In genomic region chr3:51727968-51728367, GRCm38 (mm10) we compare ENCODE assay signal across 8 mouse cellular contexts.
DNase-seq lines count a peak whose midpoint lies in the region; ATAC-seq and TF ChIP-seq lines count a peak whose summit lies in the region.

No protein-coding gene starts in this region.

- TF ChIP-seq POLR2A in MEL (IDR thresholded peaks at IDR 0.05; ENCODE audit: control insufficient read depth in 1 of 2, insufficient read depth in 1 of 2, low read depth in 1 of 2, low read length in 2 of 2, poor library complexity in 1 of 2) = no peak
- TF ChIP-seq POLR2A in liver, adult 2 months (IDR thresholded peaks at IDR 0.05; ENCODE audit: extremely low read depth, insufficient read depth, low read length) = no peak

- WGBS in intestine, embryonic 14.5 days = 22% methylated on average over 8 of the region's 8 CpGs
- WGBS in intestine, postnatal 0 days = 14% methylated on average over 8 of the region's 8 CpGs
- WGBS in liver, adult 2 months = 59% methylated on average over 8 of the region's 8 CpGs

- ATAC-seq in intestine, embryonic 14.5 days (replicated peaks; ENCODE audit: low FRiP score, low TSS enrichment, low read depth) = 0 out of 2 replicates have a peak, but pooled peaks have one; percentile 18
- ATAC-seq in intestine, postnatal 0 days = no peak
- peak; percentile 71 for ATAC-seq in erythroid progenitor cell, adult 5-6 weeks (replicated peaks; ENCODE audit: low FRiP score, poor library complexity, severe bottlenecking)
- no peak for ATAC-seq in CD4-positive, CD25-positive, alpha-beta regulatory T cell, adult 4 months
- ATAC-seq in monocyte, adult 5-6 weeks (replicated peaks; ENCODE audit: insufficient number of reproducible peaks, low FRiP score, low TSS enrichment, poor library complexity, severe bottlenecking) = no peak

- no peak overlapping the region for H3K4me2 ChIP-seq in intestine, embryonic 14.5 days (ENCODE audit: low read length)
- no peak overlapping the region for H3K4me2 ChIP-seq in intestine, postnatal 0 days (replicated peaks; ENCODE audit: low read depth)

- TF ChIP-seq CTCF in intestine, postnatal 0 days (IDR thresholded peaks at IDR 0.05; ENCODE audit: low read depth) = no peak
- no peak for TF ChIP-seq CTCF in MEL (IDR thresholded peaks at IDR 0.05 in 2 of 3, conservative IDR thresholded peaks at IDR 0.05 in 1 of 3; ENCODE audit: control insufficient read depth in 1 of 3, insufficient read depth in 1 of 3, low read depth in 2 of 3, low read length in 3 of 3, poor library complexity in 1 of 3, severe bottlenecking in 1 of 3)
- TF ChIP-seq CTCF in liver, adult 2 months (IDR thresholded peaks at IDR 0.05; ENCODE audit: low read depth, low read length) = no peak

- DNase-seq in intestine, embryonic 14.5 days (ENCODE audit: low spot score) = no peak
- DNase-seq in MEL (ENCODE audit: low read depth, low spot score) = peak; percentile 44
- no peak for DNase-seq in liver, adult 2 months (ENCODE audit: extremely low read depth, low read depth, low spot score)
- no peak for DNase-seq in retina, embryonic 14.5 days (ENCODE audit: low spot score)

- H3K27me3 ChIP-seq in intestine, embryonic 14.5 days (replicated peaks; ENCODE audit: control insufficient read depth, insufficient read depth, low read length) = no peaks in the 10 kb centered on the region
- no peaks in the 10 kb centered on the region for H3K27me3 ChIP-seq in intestine, postnatal 0 days (replicated peaks; ENCODE audit: control insufficient read depth, insufficient read depth, low read length)
- H3K27me3 ChIP-seq in MEL (ENCODE audit: control insufficient read depth in 1 of 2, insufficient read depth in 2 of 2, low read length in 2 of 2) = no peaks in the 10 kb centered on the region
- no peaks in the 10 kb centered on the region for H3K27me3 ChIP-seq in liver, adult 2 months (ENCODE audit: control insufficient read depth, insufficient read depth, low read length)

- H3K9me3 ChIP-seq in intestine, embryonic 14.5 days (ENCODE audit: control insufficient read depth, low read length) = no peaks in the 10 kb centered on the region
- H3K9me3 ChIP-seq in intestine, postnatal 0 days (ENCODE audit: control insufficient read depth) = no peaks in the 10 kb centered on the region
- H3K9me3 ChIP-seq in MEL (replicated peaks; ENCODE audit: insufficient read depth, low read length) = no peaks in the 10 kb centered on the region

- H3K9ac ChIP-seq in intestine, embryonic 14.5 days (ENCODE audit: low read length) = no peak overlapping the region
- H3K9ac ChIP-seq in intestine, postnatal 0 days (ENCODE audit: low read depth, low read length) = no peak overlapping the region
- peak overlapping the region; percentile 15; the same call in 1 of the 2 replicates for H3K9ac ChIP-seq in MEL (ENCODE audit: control insufficient read depth, low read depth, low read length, poor library complexity, severe bottlenecking)
- no peak overlapping the region for H3K9ac ChIP-seq in liver, adult 2 months (ENCODE audit: low read depth, low read length)

- no peaks in the 10 kb centered on the region for H3K79me2 ChIP-seq in MEL (ENCODE audit: control insufficient read depth, insufficient read depth, low read length, poor library complexity)
- H3K79me2 ChIP-seq in liver, adult 2 months (ENCODE audit: control insufficient read depth, insufficient read depth, low read length) = no peaks in the 10 kb centered on the region

- no peak for TF ChIP-seq RAD21 in MEL (IDR thresholded peaks at IDR 0.05; ENCODE audit: low read depth, low read length)

- no peaks in the 10 kb centered on the region for H3K36me3 ChIP-seq in intestine, embryonic 14.5 days (ENCODE audit: control insufficient read depth, insufficient read depth, low read length)
- no peaks in the 10 kb centered on the region for H3K36me3 ChIP-seq in intestine, postnatal 0 days (ENCODE audit: control insufficient read depth, insufficient read depth)
- H3K36me3 ChIP-seq in MEL (ENCODE audit: control insufficient read depth in 1 of 2, insufficient read depth in 2 of 2, low read length in 2 of 2) = peaks cover 0 to 27% of the 10 kb centered on the region in 2 experiments; a peak in 2 of 4 replicates
- no peaks in the 10 kb centered on the region for H3K36me3 ChIP-seq in liver, adult 2 months (ENCODE audit: control insufficient read depth, insufficient read depth, low read length)

- 0 out of 2 replicates have a peak overlapping the region, but pooled peaks have one; percentile 2 for H3K27ac ChIP-seq in intestine, embryonic 14.5 days (ENCODE audit: low read depth)
- no peak overlapping the region for H3K27ac ChIP-seq in intestine, postnatal 0 days (ENCODE audit: low read depth, low read length)
- H3K27ac ChIP-seq in MEL (ENCODE audit: control insufficient read depth, low read depth, low read length) = peak overlapping the region; percentile 75
- peak overlapping the region; percentile 44; the same call in 1 of the 2 replicates for H3K27ac ChIP-seq in liver, adult 2 months (replicated peaks; ENCODE audit: insufficient read depth, low read depth, low read length)

- H3K4me3 ChIP-seq in intestine, embryonic 14.5 days (ENCODE audit: low read depth, low read length) = no peak overlapping the region
- H3K4me3 ChIP-seq in intestine, postnatal 0 days (ENCODE audit: low read depth, low read length) = no peak overlapping the region
- H3K4me3 ChIP-seq in MEL (ENCODE audit: control insufficient read depth in 1 of 2, insufficient read depth in 1 of 2, low read depth in 2 of 2, low read length in 2 of 2) = peak overlapping the region; percentile 14 to 31; a peak in 3 of 4 replicates
- no peak overlapping the region for H3K4me3 ChIP-seq in liver, adult 2 months (ENCODE audit: insufficient read depth, low read depth, low read length)

- TF ChIP-seq EP300 in MEL (IDR thresholded peaks at IDR 0.05; ENCODE audit: low read depth in 1 of 2, low read length in 2 of 2) = peak; percentile 29 to 39; a peak in 3 of 4 replicates

- H3K4me1 ChIP-seq in intestine, embryonic 14.5 days (replicated peaks; ENCODE audit: control insufficient read depth, insufficient read depth, low read length) = peaks cover 16% of the 10 kb centered on the region
- H3K4me1 ChIP-seq in intestine, postnatal 0 days (replicated peaks; ENCODE audit: control insufficient read depth, insufficient read depth, low read length) = no peaks in the 10 kb centered on the region
- peaks cover 8 to 34% of the 10 kb centered on the region in 2 experiments for H3K4me1 ChIP-seq in MEL (ENCODE audit: control insufficient read depth in 1 of 2, insufficient read depth in 2 of 2, low read length in 2 of 2)
- H3K4me1 ChIP-seq in liver, adult 2 months (ENCODE audit: control insufficient read depth, insufficient read depth, low read length) = 0 out of 2 replicates have a peak, but pooled peaks cover 2% of the 10 kb centered on the region

TF ChIP-seq in MEL, 35 proteins besides CTCF, POLR2A, EP300 and RAD21:
- TF ChIP-seq GATA1 (IDR thresholded peaks at IDR 0.05; ENCODE audit: low read depth, low read length) = 0 out of 2 replicates have a peak, but pooled peaks have one; percentile 10
- TF ChIP-seq ETS1 (IDR thresholded peaks at IDR 0.05; ENCODE audit: low read depth, low read length) = 0 out of 2 replicates have a peak, but pooled peaks have one; percentile 25
- peak; percentile 35; the same call in 1 of the 2 replicates for TF ChIP-seq TAL1 (IDR thresholded peaks at IDR 0.05; ENCODE audit: low read length)
- peak; percentile 20; the same call in 1 of the 2 replicates for TF ChIP-seq TCF12 (IDR thresholded peaks at IDR 0.05; ENCODE audit: low read depth, low read length)
- TF ChIP-seq ZNF384 (IDR thresholded peaks at IDR 0.05; ENCODE audit: low read depth, low read length) = no peak
- TF ChIP-seq USF1 (IDR thresholded peaks at IDR 0.05; ENCODE audit: low read depth, low read length) = no peak
- no peak for TF ChIP-seq SMC3 (IDR thresholded peaks at IDR 0.05; ENCODE audit: low read depth, low read length)
- TF ChIP-seq JUND (IDR thresholded peaks at IDR 0.05; ENCODE audit: low read depth, low read length) = no peak
- no peak for TF ChIP-seq TBP (IDR thresholded peaks at IDR 0.05; ENCODE audit: low read depth, low read length)

Comparison
In these comparisons a context has a peak if more than half of its experiments do, and no peak if none do; other contexts are left out.
1. ATAC-seq: peak in intestine, embryonic 14.5 days (single experiment) and erythroid progenitor cell, adult 5-6 weeks (single experiment); none in intestine, postnatal 0 days (single experiment), CD4-positive, CD25-positive, alpha-beta regulatory T cell, adult 4 months (single experiment) and monocyte, adult 5-6 weeks (single experiment).
2. H3K4me3 ChIP-seq: peak in MEL (2 of 2); none in intestine, embryonic 14.5 days (single experiment), intestine, postnatal 0 days (single experiment) and liver, adult 2 months (single experiment).